Mouse (Mus musculus): ENCODE measurements around the gene Lrrc42.

Lrrc42 gene

GRCm38 (mm10) chr4:107253125-107254091, at the start of gene Lrrc42, which contains the start of gene Hspb11:
TSS of gene Lrrc42 (minus strand) at chr4:107253532.
TSS of gene Hspb11 (plus strand) at chr4:107253593.
- in situ Hi-C loops (cut with MboI; ENCODE audit: low sequenced_read_pairs), result no loop called here

- in situ Hi-C loops (cut with MboI; ENCODE audit: low sequenced_read_pairs), result no loop called here
Measured at GRCm38 (mm10) chr4:107302832-107303231, 49.5 kb upstream of the Lrrc42 start.

GRCm38 (mm10) chr4:107302221-107302620, 48.9 kb upstream of the Lrrc42 start:
- in situ Hi-C loops (cut with MboI; ENCODE audit: low sequenced_read_pairs), result no loop called here

- in situ Hi-C loops (cut with MboI; ENCODE audit: low sequenced_read_pairs), result no loop called here
Measured at GRCm38 (mm10) chr4:107300902-107301555, 47.7 kb upstream of the Lrrc42 start.

GRCm38 (mm10) chr4:107300371-107300770, 47.0 kb upstream of the Lrrc42 start:
- in situ Hi-C loops (cut with MboI; ENCODE audit: low sequenced_read_pairs), result no loop called here

- in situ Hi-C loops (cut with MboI; ENCODE audit: low sequenced_read_pairs), result no loop called here
Measured at GRCm38 (mm10) chr4:107299779-107300340, 46.5 kb upstream of the Lrrc42 start.

- in situ Hi-C loops (cut with MboI; ENCODE audit: low sequenced_read_pairs), result no loop called here
Measured at GRCm38 (mm10) chr4:107298071-107298606, 44.8 kb upstream of the Lrrc42 start.

- in situ Hi-C loops (cut with MboI; ENCODE audit: low sequenced_read_pairs), result no loop called here
Measured at GRCm38 (mm10) chr4:107292273-107292662, 38.9 kb upstream of the Lrrc42 start.

GRCm38 (mm10) chr4:107291611-107292272, 38.4 kb upstream of the Lrrc42 start:
- in situ Hi-C loops (cut with MboI; ENCODE audit: low sequenced_read_pairs), result no loop called here

GRCm38 (mm10) chr4:107287517-107287916, 34.2 kb upstream of the Lrrc42 start:
- in situ Hi-C loops (cut with MboI; ENCODE audit: low sequenced_read_pairs), result no loop called here

- in situ Hi-C loops (cut with MboI; ENCODE audit: low sequenced_read_pairs), result no loop called here
Measured at GRCm38 (mm10) chr4:107286386-107286785, 33.1 kb upstream of the Lrrc42 start.

GRCm38 (mm10) chr4:107285446-107286200, 32.3 kb upstream of the Lrrc42 start:
- in situ Hi-C loops (cut with MboI; ENCODE audit: low sequenced_read_pairs), result no loop called here

- in situ Hi-C loops (cut with MboI; ENCODE audit: low sequenced_read_pairs), result no loop called here
Measured at GRCm38 (mm10) chr4:107280843-107281475, 27.6 kb upstream of the Lrrc42 start.

- in situ Hi-C loops (cut with MboI; ENCODE audit: low sequenced_read_pairs), result no loop called here
Measured at GRCm38 (mm10) chr4:107278188-107278707, 24.9 kb upstream of the Lrrc42 start.

GRCm38 (mm10) chr4:107274511-107274910, 21.2 kb upstream of the Lrrc42 start:
- in situ Hi-C loops (cut with MboI; ENCODE audit: low sequenced_read_pairs), result no loop called here

- in situ Hi-C loops (cut with MboI; ENCODE audit: low sequenced_read_pairs), result no loop called here
Measured at GRCm38 (mm10) chr4:107273683-107274082, 20.4 kb upstream of the Lrrc42 start.

- in situ Hi-C loops (cut with MboI; ENCODE audit: low sequenced_read_pairs), result no loop called here
Measured at GRCm38 (mm10) chr4:107260001-107260400, 6.7 kb upstream of the Lrrc42 start.

- in situ Hi-C loops (cut with MboI; ENCODE audit: low sequenced_read_pairs), result no loop called here
Measured at GRCm38 (mm10) chr4:107254414-107254813, 1.1 kb upstream of the Lrrc42 start.

- in situ Hi-C loops (cut with MboI; ENCODE audit: low sequenced_read_pairs), result no loop called here
Measured at GRCm38 (mm10) chr4:107252522-107252921, 810 bp downstream of the Lrrc42 start.

Data from CH12F3 (cell line).